Mouse (Mus musculus) adrenal gland, adult 2 months (tissue): Measurements from ENCODE around the gene Ncoa3. TPM values are rescaled to one million over a fixed set of nuclear protein-coding genes. Genes with fewer than 3 reads are reported as not detected.
"Not testable (repeated sequence)": the region's sequence is repeated elsewhere in the genome, so short reads cannot be mapped to it uniquely, and the experiment has no call there.

Experiments
- DNase-seq: peaks from one replicate; pipeline ENCODE4 v3.0.0; 2021
- long read RNA-seq: library from polyadenylated mRNA; stranded (forward); transcript quantifications from one replicate; pipeline ENCODE4 v2.0.0, GENCODE M21; 2021
- polyA plus RNA-seq: library from polyadenylated mRNA; depleted of rRNA; stranded (reverse); fragments of >200 nt; gene quantifications from 2 replicates; pipeline ENCODE4 v1.2.3, GENCODE M21; 2012; rRNA removed
- total RNA-seq, 2 experiments: library from RNA; stranded (reverse); gene quantifications; 2 replicates each; pipeline ENCODE4 v1.2.3; 2021

Ncoa3 gene
- total RNA-seq (10 to 100 TPM; 28.5 to 29.8 TPM), polyA plus RNA-seq (26.2 and 27.9 TPM in 2 replicates)
- long read RNA-seq, full-length matches to known transcripts = 1 of 4 reads
- long read RNA-seq, partial matches to known transcripts = 2 of 4 reads
- long read RNA-seq, other reads (novel, unspliced or antisense) = 1 of 4 reads

GRCm38 (mm10) chr2:165992270-165993172 is at the start of gene Ncoa3:
Gene Ncoa3 (plus strand): TSS chr2:165992636.
- DNase-seq = peak; percentile 94

GRCm38 (mm10) chr2:165943113-165943512 is 49.3 kb upstream of the Ncoa3 start:
- no peak for DNase-seq

- DNase-seq = no peak
These were observed 47.7 kb upstream of the Ncoa3 start for GRCm38 (mm10) chr2:165944576-165945351.

GRCm38 (mm10) chr2:165946046-165946564 is 46.3 kb upstream of the Ncoa3 start:
- no peak for DNase-seq

- DNase-seq = no peak
These were observed 44.4 kb upstream of the Ncoa3 start for GRCm38 (mm10) chr2:165948007-165948406.

GRCm38 (mm10) chr2:165948785-165949184 is 43.7 kb upstream of the Ncoa3 start:
- DNase-seq = not testable (repeated sequence)

GRCm38 (mm10) chr2:165949719-165950118 is 42.7 kb upstream of the Ncoa3 start:
- peak; percentile 26 for DNase-seq

GRCm38 (mm10) chr2:165951432-165952068 is 40.9 kb upstream of the Ncoa3 start:
- DNase-seq = no peak

GRCm38 (mm10) chr2:165954872-165955271 is 37.6 kb upstream of the Ncoa3 start:
- DNase-seq = peak; percentile 54

- no peak for DNase-seq
These were observed 37.0 kb upstream of the Ncoa3 start for GRCm38 (mm10) chr2:165955386-165955785.

- DNase-seq = no peak
These were observed 36.2 kb upstream of the Ncoa3 start for GRCm38 (mm10) chr2:165956096-165956740.

GRCm38 (mm10) chr2:165957257-165957828 is 35.1 kb upstream of the Ncoa3 start:
- no peak for DNase-seq

- no peak for DNase-seq
These were observed 33.9 kb upstream of the Ncoa3 start for GRCm38 (mm10) chr2:165958556-165958955.

GRCm38 (mm10) chr2:165960695-165961094 is 31.7 kb upstream of the Ncoa3 start:
- no peak for DNase-seq

- no peak for DNase-seq
These were observed 29.6 kb upstream of the Ncoa3 start for GRCm38 (mm10) chr2:165962824-165963223.

GRCm38 (mm10) chr2:165964121-165964520 is 28.3 kb upstream of the Ncoa3 start:
- no peak for DNase-seq

- no peak for DNase-seq
These were observed 25.4 kb upstream of the Ncoa3 start for GRCm38 (mm10) chr2:165967076-165967475.

GRCm38 (mm10) chr2:165967823-165968555 is 24.4 kb upstream of the Ncoa3 start:
- peak; percentile 36 for DNase-seq

- DNase-seq = peak; percentile 81
These were observed 23.6 kb upstream of the Ncoa3 start for GRCm38 (mm10) chr2:165968876-165969275.

GRCm38 (mm10) chr2:165969391-165969790 is 23.0 kb upstream of the Ncoa3 start:
- DNase-seq = no peak
